Mouse (Mus musculus): ENCODE measurements around the gene Cep41.
A peak's percentile ranks its signal among the peaks of the same experiment; 100 is the strongest.

Cep41 gene

GRCm38 (mm10) chr6:30673764-30674561 lies 19.6 kb downstream of the Cep41 start:
- DNase-seq (ENCODE audit: low read depth) = no peak

GRCm38 (mm10) chr6:30671696-30672095 lies 21.9 kb downstream of the Cep41 start:
- DNase-seq (ENCODE audit: low read depth) = no peak

- no peak for DNase-seq (ENCODE audit: low read depth)
Observed at GRCm38 (mm10) chr6:30667585-30667984, 26.0 kb downstream of the Cep41 start.

- DNase-seq (ENCODE audit: low read depth) = no peak
Observed at GRCm38 (mm10) chr6:30666043-30666442, 27.5 kb downstream of the Cep41 start.

GRCm38 (mm10) chr6:30665296-30665695 lies 28.3 kb downstream of the Cep41 start:
- no peak for DNase-seq (ENCODE audit: low read depth)

- no peak for DNase-seq (ENCODE audit: low read depth)
Observed at GRCm38 (mm10) chr6:30664776-30665175, 28.8 kb downstream of the Cep41 start.

GRCm38 (mm10) chr6:30658619-30659018 lies 34.9 kb downstream of the Cep41 start:
- DNase-seq (ENCODE audit: low read depth) = no peak

- peak; percentile 52 for DNase-seq (ENCODE audit: low read depth)
Observed at GRCm38 (mm10) chr6:30657279-30657678, 36.3 kb downstream of the Cep41 start.

GRCm38 (mm10) chr6:30654932-30655331 lies 38.6 kb downstream of the Cep41 start:
- no peak for DNase-seq (ENCODE audit: low read depth)

GRCm38 (mm10) chr6:30654402-30654859 lies 39.1 kb downstream of the Cep41 start:
- DNase-seq (ENCODE audit: low read depth) = no peak

GRCm38 (mm10) chr6:30653518-30653917 lies 40.0 kb downstream of the Cep41 start:
- DNase-seq (ENCODE audit: low read depth) = no peak

- DNase-seq (ENCODE audit: low read depth) = no peak
Observed at GRCm38 (mm10) chr6:30652425-30653188, 40.9 kb downstream of the Cep41 start.

- DNase-seq (ENCODE audit: low read depth) = no peak
Observed at GRCm38 (mm10) chr6:30649651-30650296, 43.8 kb downstream of the Cep41 start.

- no peak for DNase-seq (ENCODE audit: low read depth)
Observed at GRCm38 (mm10) chr6:30645379-30645778, 48.2 kb downstream of the Cep41 start.

GRCm38 (mm10) chr6:30644462-30644861 lies 49.1 kb downstream of the Cep41 start:
- no peak for DNase-seq (ENCODE audit: low read depth)

GRCm38 (mm10) chr6:30643694-30644460 lies 49.7 kb downstream of the Cep41 start:
- peak; percentile 19 for DNase-seq (ENCODE audit: low read depth)

GRCm38 (mm10) chr6:30638674-30639268 lies 54.8 kb downstream of the Cep41 start, which contains the start of gene Cpa1:
Gene Cpa1, plus strand, starts transcription at chr6:30639218.
- DNase-seq (ENCODE audit: low read depth) = no peak

GRCm38 (mm10) chr6:30636186-30636842 lies 57.2 kb downstream of the Cep41 start:
- no peak for DNase-seq (ENCODE audit: low read depth)

GRCm38 (mm10) chr6:30635361-30635862 lies 58.1 kb downstream of the Cep41 start:
- DNase-seq (ENCODE audit: low read depth) = peak; percentile 31

GRCm38 (mm10) chr6:30629989-30630388 lies 63.6 kb downstream of the Cep41 start:
- peak; percentile 20 for DNase-seq (ENCODE audit: low read depth)

- no peak for DNase-seq (ENCODE audit: low read depth)
Observed at GRCm38 (mm10) chr6:30628152-30628551, 65.4 kb downstream of the Cep41 start.

Data from 416B (cell line).